Mouse (Mus musculus) gastrocnemius, postnatal 14 days (tissue): ENCODE measurements around the gene Acta2. TPM values are rescaled to one million over a fixed set of nuclear protein-coding genes. Genes with fewer than 3 reads are reported as not detected.

Source experiments
- DNase-seq: peaks from one replicate; pipeline ENCODE4 v3.0.0; 2021; ENCODE audit warnings: mixed read lengths
- intact Hi-C: fragments of 180-260 bp; cut with DNase I; formaldehyde crosslinking; loops from one replicate; pipeline ENCODE4 v1.15.1; 2025; ENCODE audit warnings: low total_unique reads
- long read RNA-seq, 2 experiments: library from polyadenylated mRNA; stranded (forward); transcript quantifications; one replicate each; pipeline ENCODE4 v2.0.0; 2021
- total RNA-seq, 2 experiments: library from RNA; stranded (reverse); gene quantifications; 2 replicates each; pipeline ENCODE4 v1.2.3; 2021

Acta2 gene
- total RNA-seq = 100 to 1,000 TPM; 433 to 628 TPM
- long read RNA-seq, experiment 1, transcript Acta2-201 (9 exons, 2,035 nt) = major isoform, 249 of 283 reads
- long read RNA-seq, experiment 1, partial matches to known transcripts = 28 of 283 reads
- long read RNA-seq, experiment 1, other reads (novel, unspliced or antisense) = 6 of 283 reads
- long read RNA-seq, experiment 2, transcript Acta2-201 (9 exons, 2,035 nt) = major isoform, 171 of 187 reads
- long read RNA-seq, experiment 2, partial matches to known transcripts = 7 of 187 reads
- long read RNA-seq, experiment 2, other reads (novel, unspliced or antisense) = 9 of 187 reads

DNA sequence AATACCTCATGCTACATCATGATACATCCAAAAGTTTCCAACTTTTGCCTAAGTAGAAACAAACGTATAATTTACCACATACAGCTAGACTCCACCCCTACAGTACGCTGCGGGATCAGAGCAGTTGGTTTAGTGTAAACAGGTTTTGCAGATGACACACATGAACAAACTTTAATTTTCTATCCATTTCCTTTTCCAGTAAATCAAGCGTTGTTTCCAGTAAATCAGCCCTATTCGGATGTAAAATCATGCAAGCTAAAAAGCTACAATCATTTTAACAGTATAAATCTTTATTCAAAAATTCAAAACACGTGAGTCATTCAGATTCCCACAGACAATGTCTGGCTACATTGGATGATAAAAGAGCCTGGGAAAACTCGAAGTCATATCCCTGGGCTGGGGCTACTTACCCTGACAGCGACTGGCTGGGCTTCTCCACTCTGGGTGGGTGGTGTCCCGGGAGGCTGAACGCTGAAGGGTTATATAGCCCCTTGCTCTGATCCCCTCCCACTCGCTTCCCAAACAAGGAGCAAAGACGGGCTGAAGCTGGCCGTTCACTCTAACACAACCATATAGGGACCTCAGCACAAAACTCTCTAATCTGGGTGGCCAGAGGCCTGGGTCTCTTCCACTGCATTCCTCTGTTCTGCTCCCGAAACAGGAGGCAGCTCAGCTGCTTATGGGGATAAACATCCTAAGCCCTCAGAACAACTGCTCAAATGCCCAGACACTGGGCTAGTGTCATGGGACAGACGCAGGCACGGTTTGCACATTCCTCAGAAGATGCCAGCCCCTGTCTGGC is at the start of gene Acta2:
Gene Acta2 (minus strand): TSS at position 711 of the 802 bp plus-strand sequence.
- intact Hi-C loops = no loop called here
- DNase-seq = peak; percentile 52

DNA sequence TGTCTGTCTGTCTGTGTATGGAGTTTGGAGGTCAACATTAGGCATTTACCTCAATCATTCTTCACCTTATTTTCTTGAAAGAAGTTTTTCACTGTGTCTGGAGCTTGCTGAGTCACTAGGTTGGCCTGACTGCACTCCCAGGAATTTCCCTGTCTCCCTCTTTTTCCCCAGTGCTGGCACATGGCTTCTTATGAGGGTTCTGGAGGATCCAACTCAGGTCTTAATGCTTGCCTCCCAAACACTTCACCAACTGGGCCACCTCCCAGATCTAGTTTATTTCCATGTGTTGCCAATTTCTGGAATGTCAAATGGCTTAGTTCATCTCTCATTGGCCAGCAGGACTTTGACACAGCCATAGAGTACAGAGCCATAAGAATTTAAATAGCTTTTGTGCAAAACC is 49.5 kb upstream of the Acta2 start:
- intact Hi-C loops = no loop called here
- no peak for DNase-seq

DNA sequence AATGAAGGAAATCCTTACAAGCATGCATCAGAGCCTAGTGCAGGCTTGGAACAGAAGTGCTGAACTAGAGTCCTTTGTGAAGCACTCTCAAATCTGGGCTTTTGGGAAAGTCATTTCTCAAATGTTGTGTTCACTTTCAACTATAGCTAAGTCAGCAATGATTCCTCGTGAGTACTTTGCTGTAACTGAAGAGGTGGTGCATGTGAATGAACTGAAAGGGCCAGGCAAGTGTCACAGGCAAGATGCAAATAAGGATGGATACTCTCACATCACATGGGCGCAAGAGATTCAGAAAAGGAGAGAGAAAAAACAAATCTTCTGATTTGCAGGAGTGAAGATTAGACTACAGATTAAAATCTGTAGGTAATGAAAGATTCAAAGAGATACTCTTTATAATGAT is 45.0 kb upstream of the Acta2 start:
- intact Hi-C loops = no loop called here
- no peak for DNase-seq

DNA sequence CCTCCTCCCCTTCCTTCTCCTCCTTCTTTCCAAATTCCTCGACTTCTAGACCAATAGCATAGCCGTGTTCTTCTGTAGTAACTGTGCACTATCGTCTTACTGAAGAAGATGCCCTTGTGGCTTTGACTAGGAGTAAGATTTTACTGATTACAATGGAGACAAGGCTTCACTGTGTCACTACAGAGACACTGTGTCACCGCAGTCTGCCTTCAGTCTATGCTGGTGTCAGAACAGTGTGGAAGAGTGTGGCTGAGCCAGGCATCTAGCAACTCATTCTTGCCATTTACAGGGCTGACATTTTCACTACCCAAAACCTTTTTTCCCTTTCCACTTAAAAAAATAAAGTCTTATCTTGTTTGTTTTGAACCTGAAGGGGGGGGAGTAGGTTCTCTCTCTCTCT is 43.8 kb upstream of the Acta2 start:
- intact Hi-C loops = no loop called here
- DNase-seq = no peak

DNA sequence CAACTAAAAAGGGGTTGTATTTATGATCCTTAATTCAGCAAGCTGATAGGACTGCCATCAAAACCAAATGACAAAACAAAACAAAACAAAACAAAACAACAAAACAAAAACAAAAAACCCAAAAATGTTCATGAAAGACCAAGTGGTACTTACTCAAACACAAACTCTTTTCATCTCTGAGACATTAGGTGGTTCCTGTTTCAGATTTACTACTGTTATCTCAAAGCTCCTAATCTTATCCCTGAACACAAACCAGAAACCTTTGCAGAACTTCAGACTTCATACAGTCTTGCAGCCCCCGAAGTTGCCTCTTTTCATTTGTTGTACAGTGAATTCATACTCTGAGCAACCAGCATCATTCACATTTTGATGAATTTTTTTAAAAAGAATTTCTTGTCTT is 43.1 kb upstream of the Acta2 start:
- intact Hi-C loops = no loop called here
- no peak for DNase-seq

DNA sequence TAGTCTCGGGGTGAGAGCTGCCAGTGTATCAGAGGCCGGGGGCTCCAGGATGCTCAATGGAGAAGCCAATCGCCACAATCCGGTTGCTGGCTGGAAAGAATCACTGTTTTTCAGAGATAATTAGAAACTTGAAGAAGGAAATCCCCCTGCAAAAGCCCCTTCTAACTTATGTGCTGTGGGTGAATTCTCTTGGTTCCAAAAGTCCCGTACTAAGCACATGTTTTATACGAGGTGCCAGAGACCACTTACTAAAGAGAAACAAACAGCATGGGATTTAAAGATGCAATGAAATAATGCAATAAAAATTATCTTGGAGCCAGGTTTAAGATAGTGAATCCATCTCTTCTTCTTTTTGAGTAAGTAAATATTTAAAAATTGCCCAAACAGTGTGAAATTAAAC is 40.1 kb upstream of the Acta2 start:
- DNase-seq = no peak
- intact Hi-C loops = no loop called here

DNA sequence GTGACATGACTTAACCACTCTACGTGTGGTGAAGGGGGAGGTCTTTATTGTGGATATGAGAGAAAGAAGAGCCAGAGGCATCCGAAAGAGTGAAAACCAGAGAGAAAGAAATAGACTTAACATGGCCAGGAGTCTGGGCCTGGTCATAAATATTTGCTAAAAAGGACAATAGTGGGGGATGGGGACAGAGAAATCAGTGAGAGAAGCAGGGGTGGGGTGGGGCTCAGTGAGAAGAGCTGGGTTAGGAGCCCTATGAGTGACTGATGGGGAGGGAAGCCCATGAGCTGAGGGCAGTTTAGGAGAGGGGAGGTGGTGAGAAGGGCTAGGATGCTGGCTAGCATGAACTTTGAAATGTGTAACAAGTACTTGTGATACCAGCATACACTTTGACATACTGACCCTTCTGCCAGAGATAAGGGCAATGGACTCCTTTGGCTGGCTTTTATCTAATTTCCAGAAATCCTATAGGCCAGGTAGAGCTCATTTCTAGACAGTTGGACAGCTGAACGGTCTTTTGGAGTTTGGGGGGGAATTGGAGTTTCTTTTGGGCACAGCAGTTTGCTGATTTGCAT is 38.1 kb upstream of the Acta2 start:
- intact Hi-C loops = no loop called here

DNA sequence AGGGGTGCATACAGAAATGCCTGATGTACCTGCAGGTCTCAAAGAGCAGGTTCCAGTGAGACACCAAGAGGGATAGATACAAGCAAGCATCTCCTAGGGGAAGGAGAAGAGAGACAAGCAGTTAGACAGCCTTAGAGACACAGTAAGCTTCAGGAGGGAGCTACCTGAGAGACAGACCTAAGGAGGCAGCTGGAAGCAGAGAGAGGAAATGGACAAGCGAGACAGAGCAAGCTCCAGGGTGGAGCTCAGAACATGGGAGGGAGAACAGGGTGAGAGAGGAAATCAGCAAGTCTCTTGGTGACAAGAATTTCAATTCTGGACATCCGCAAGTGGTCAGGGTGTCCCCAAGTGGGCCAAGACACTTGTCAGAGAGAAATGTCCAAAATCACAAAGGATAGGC is 37.3 kb upstream of the Acta2 start:
- intact Hi-C loops = no loop called here
- DNase-seq = no peak

More for the DNA sequence above, 38.1 kb upstream of the Acta2 start:
- DNase-seq = no peak

DNA sequence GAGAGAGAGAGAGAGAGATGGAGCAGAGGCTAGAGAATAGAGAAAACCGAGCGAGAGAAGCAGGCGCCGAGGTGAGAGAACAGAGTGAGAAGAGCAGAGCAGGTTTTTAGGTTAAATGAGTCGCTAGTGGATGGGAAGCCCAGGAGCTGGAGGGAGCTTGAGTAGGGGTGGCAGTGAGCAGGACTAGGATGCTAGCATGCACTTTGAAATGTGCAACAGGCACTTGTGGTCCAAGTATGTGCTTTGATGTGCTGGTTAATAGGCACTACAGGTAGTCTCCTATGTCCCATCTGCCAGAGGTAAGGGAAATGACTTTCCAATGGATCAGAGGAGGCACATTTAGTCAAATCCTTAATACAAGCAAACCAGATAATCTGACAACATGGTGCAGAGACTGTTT is 36.6 kb upstream of the Acta2 start:
- intact Hi-C loops = no loop called here
- DNase-seq = no peak

DNA sequence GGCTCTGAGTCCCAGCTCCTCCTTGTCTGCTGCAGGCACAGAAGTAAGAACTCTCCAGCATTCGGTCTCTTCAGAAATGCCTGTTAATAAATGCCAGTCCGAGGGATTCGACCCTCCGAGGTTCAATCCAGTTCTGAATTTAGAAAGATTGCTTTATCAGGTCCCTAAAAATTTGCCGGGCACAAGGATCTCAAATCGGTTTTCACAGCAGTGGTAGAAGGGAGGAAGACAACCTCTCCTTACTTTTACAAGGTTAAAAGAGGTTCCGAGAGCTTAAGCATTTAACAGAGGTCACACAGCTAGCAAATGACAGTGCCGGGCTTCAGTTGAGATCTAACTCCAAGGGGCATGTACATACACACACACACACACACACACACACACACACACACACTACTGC is 36.0 kb upstream of the Acta2 start:
- intact Hi-C loops = no loop called here

DNA sequence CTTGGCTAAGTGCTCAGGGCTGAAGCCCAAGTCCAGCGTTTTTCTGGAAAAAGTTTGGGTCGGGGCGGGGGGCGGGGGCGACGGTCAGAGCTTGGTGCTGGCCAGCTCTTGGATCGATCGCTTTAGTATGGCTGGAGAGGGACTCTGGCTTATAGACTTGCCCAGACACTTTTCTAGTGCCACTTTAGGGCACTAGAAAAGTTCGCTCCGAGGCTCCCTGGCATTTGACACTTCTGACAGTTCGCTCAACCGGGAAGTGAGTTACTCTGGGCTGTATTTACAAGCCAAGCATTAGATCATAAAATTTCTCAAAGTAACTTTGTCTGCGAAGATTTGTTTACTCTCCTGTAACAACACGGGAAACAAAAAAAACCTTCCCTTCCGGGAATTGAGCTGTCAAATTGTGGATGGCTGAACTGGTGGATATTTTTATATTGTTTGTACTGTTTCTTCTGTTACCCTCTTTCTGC is 35.5 kb upstream of the Acta2 start:
- intact Hi-C loops = no loop called here
- no peak for DNase-seq

More for the DNA sequence above, 36.0 kb upstream of the Acta2 start:
- DNase-seq = no peak

DNA sequence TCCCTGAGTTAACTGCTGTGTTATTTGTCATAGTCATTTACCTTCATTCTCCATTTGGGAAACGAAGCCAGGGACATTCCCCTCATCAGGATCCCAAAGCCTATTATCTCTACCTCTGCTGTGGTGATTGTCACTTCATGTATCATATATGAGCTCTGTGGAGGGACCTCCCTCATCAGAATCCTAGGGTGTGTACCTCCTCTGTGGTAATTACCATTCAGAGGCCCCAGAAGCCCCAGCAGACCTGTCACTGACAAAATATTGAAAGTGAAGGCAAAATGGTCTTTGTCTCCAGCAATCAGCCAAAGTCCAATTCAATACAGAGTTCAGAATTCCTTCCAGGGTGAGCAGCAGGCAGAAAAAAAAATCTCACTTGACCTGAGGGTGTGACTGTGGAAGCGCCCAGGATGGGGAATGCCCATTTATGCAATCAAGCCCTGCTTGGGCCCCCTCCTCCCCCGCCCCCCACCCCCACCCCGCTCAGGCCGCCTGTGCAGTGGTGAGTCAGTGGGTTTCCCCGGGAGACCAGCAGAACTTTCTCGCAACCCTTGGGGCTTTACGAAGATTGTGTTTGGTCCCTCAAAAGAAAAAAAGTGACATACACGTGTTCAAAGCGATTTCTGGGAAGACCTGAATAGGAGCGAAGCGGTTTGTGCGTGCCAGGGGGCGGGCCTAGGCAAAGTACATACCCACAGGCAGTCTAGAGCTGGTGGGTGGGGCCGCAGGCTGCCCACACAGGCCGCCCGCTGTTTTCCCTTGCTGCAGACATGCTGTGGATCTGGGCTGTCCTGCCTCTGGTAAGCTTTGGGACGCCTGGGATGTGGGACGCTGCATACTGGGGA is 34.8 kb upstream of the Acta2 start, which contains the start of gene Fas:
Gene Fas (plus strand): TSS at position 719 of the 842 bp plus-strand sequence.
- intact Hi-C loops = no loop called here
- peak; percentile 76 for DNase-seq

DNA sequence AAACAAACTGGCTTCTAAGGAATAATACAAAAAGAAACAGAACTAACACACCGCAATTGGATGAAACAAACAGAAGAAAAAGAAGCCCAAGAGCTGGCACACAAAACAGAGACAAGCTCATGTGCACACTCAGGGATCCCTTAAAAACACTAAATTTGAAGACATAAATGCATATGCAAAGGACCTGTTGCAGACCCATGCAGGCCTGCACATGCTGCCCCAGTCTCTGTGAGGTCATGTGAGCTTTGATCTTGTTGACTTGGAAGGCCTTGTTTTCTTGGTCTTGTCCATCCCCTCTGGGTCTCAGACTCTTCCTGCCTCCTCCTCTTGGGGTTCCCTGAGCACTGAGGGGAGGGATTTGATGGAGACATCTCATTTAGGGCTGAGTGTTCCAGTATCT is 33.3 kb upstream of the Acta2 start:
- intact Hi-C loops = no loop called here

DNA sequence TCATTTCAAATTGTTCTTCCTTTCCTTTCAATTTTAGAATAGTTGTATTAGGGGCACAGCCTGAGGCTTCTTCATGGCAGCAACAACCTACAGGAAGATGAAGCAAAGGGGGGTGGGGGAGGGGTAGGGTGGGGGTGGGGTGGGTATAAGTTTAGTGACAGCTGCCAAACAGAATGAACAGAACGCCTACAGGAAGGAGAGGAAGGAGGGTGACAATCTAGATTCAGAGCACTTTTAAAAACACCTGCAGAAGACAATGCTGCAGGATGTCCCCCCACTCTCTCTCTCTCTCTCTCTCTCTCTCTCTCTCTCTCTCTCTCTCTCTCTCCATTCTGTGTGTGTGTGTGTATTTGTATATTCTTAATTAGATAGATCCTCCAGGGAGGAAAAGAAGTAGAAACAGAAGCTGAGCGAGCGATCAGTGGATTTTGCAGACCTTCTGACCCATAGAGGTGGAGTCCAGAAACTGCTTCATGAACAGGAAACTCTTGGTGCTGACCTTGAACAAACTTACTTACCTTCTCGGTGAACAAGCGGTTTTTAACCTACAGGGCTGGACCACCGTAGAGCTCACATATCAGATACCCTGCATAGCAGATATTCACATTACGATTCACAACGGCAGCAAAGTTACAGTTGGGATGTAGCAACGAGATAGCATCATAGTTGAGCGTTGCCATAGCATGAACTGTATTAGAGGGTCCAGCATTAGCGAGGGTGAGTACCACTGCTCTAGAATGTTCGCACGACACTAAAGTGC is 32.4 kb upstream of the Acta2 start:
- intact Hi-C loops = no loop called here

More for the DNA sequence above, 33.3 kb upstream of the Acta2 start:
- no peak for DNase-seq

DNA sequence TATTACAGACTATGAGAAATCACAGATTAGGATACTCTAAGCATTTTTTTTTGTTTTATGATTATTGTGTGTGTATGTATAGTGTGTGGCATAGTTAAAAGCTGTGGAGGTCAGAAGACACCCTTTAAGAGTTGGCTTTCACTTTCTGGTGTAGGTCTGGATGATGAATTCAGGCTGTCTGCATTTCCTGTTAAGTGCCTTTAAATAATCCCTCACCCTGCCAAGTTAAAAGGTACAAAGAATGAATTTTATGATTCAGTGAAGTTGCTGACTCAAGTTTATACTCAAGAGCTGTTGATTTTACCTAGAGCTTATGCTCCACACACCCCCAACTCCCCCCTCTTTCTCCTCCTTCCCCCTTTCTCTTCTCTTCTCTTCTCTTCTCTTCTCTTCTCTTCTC is 31.8 kb upstream of the Acta2 start:
- DNase-seq = no peak
- intact Hi-C loops = no loop called here

More for the DNA sequence above, 32.4 kb upstream of the Acta2 start:
- DNase-seq = no peak

DNA sequence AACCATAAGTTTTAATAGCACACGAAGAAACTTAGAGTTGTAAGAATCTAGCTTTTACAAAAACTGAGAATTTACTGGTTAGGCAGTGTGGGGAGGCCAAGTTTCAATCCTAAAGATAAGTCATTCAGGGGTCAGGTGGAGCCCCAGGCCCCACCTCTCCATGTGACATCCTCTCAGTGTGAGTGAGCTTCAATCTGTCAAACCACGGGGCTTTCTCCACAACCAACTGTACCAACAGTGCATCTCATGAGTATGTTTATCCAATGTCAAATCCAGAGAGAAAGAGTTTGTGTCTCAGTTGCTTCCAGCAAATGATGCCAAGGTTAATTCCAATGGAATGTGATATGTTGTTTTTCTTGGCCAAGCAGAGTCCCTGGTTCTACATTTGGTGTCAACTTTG is 29.4 kb upstream of the Acta2 start:
- intact Hi-C loops = loop anchor here (2.0 kb wide), 1 partner anchor 40 kb away; no protein-coding TSS in a partner anchor
- no peak for DNase-seq

DNA sequence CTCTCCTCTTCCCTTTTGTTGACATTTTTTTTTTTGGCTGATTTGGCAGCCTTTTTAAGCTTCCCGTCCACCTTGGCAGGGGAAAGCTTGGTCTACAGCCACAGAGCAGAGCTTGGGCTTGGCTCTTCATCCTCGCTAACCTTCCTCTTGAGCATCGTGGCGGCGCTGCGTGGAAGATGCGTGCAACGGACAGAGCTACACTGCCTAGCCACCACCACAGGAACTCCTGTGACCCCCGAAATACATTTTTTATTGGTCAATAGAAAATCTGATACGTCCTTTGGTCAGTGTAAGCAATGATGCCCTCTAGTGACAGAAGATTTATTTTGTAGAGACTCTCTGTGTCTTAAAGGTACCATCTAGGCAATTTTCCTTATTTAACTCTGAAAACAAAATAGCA is 29.0 kb upstream of the Acta2 start:
- intact Hi-C loops = loop anchor here (2.0 kb wide), 1 partner anchor 40 kb away; no protein-coding TSS in a partner anchor
- DNase-seq = peak; percentile 13

DNA sequence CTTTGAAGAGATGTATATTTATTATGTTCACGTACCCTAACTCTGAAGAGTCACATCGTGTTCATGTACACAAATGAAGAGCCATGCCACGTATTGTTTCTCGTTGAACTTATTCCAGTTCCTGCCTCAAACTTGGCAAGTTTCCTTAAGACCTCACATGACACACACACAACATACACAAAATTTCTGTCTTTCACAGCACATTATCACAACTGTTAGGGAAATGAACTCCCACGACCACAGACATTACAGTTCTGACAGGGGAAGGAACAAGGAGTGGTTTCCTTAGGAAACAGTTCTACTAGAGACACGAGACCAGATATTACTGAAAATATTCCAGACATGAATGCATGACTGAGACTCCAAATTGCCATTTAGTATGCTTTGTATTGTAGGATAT is 28.2 kb upstream of the Acta2 start:
- intact Hi-C loops = loop anchor here (2.0 kb wide), 1 partner anchor 39 kb away; no protein-coding TSS in a partner anchor
- DNase-seq = no peak

DNA sequence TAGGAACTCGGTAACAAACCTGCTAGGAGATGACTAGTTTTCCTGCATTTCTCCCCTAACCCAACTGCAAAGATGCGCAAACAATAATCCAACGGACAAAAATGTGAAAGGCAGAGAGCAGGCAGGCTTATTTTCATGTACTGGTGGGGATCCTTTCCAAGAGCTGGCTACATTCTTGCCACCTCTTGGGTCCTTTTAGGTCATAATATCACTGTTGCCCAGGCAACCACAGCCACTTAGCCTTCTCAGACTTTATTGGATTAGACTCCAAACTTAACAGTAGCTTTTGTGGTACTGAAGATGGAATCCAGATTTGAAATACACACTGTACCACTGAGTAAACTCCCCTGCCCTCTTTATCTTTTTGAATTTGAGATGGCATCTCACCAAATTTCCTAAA is 22.7 kb upstream of the Acta2 start:
- peak; percentile 8 for DNase-seq
- intact Hi-C loops = no loop called here
